Mouse (Mus musculus): Measurements from ENCODE around the gene 1700129C05Rik.
A peak's percentile ranks its signal among the peaks of the same experiment; 100 is the strongest.

The 1700129C05Rik gene

GRCm38 (mm10) chr14:59142793-59143192 lies at the start of gene 1700129C05Rik:
Gene 1700129C05Rik, minus strand, starts transcription at chr14:59142893.
- DNase-seq (ENCODE audit: low read depth, low spot score): no peak

- DNase-seq (ENCODE audit: low read depth, low spot score): no peak
Observed at GRCm38 (mm10) chr14:59186121-59186520, 43.4 kb upstream of the 1700129C05Rik start.

- DNase-seq (ENCODE audit: low read depth, low spot score): no peak
Observed at GRCm38 (mm10) chr14:59185514-59185913, 42.8 kb upstream of the 1700129C05Rik start.

- DNase-seq (ENCODE audit: low read depth, low spot score): no peak
Observed at GRCm38 (mm10) chr14:59182732-59183131, 40.0 kb upstream of the 1700129C05Rik start.

GRCm38 (mm10) chr14:59178649-59179048 lies 36.0 kb upstream of the 1700129C05Rik start, which contains the start of gene Gm5142:
Gene Gm5142, minus strand, starts transcription at chr14:59178749.
- no peak for DNase-seq (ENCODE audit: low read depth, low spot score)

- no peak for DNase-seq (ENCODE audit: low read depth, low spot score)
Observed at GRCm38 (mm10) chr14:59157016-59157698, 14.5 kb upstream of the 1700129C05Rik start.

- DNase-seq (ENCODE audit: low read depth, low spot score): no peak
Observed at GRCm38 (mm10) chr14:59155589-59155988, 12.9 kb upstream of the 1700129C05Rik start.

GRCm38 (mm10) chr14:59114281-59114680 lies 28.4 kb downstream of the 1700129C05Rik start:
- DNase-seq (ENCODE audit: low read depth, low spot score): peak; percentile 63

- peak; percentile 72 for DNase-seq (ENCODE audit: low read depth, low spot score)
Observed at GRCm38 (mm10) chr14:59104006-59104605, 38.6 kb downstream of the 1700129C05Rik start.

GRCm38 (mm10) chr14:59093601-59094000 lies 49.1 kb downstream of the 1700129C05Rik start:
- no peak for DNase-seq (ENCODE audit: low read depth, low spot score)

- peak; percentile 50 for DNase-seq (ENCODE audit: low read depth, low spot score)
Observed at GRCm38 (mm10) chr14:59084396-59084795, 58.3 kb downstream of the 1700129C05Rik start.
